Comparison of ENCODE assay signal across 10 mouse cellular contexts in the genomic region with DNA sequence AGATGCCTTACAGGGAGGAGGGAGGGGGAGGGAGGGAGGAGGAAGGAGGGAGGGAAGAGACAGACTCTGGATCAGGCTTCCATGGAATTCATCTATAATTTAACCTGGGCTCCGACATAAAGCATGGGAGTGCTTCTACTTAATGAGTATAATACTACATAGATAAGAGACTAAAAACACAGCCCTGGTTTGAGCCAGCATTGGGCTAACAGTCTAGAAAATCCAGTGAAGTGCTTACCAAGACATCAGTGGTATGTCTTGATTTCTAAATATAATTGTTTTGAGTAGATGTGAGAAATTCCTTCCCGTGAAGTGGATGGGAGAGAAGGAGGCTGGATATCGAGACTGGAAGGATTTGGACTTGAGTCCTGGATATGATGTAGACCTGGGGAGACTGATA.
A peak's percentile ranks its signal among the peaks of the same experiment; 100 is the strongest.
DNase-seq lines count a peak whose midpoint lies in the region; ATAC-seq and TF ChIP-seq lines count a peak whose summit lies in the region.
"Had no signal": no experiment of that assay in that cellular context is flagged by ENCODE, and none has a peak within 500 bp of the region (broad histone marks: within the 10 kb centered on the region; RNA-seq: fewer than 3 reads in every experiment).

No protein-coding gene starts in this region.

- no peak for ATAC-seq in embryonic facial prominence, embryonic 13.5 days (ENCODE audit: insufficient number of reproducible peaks, insufficient read depth, low FRiP score, low TSS enrichment, low read depth)
- no peak for ATAC-seq in hindbrain, embryonic 11.5 days (ENCODE audit: low FRiP score)
- ATAC-seq in midbrain, embryonic 14.5 days (ENCODE audit: low FRiP score, low TSS enrichment) = no peak
- no peak for ATAC-seq in cerebellum, adult (ENCODE audit: insufficient number of reproducible peaks, low FRiP score, low TSS enrichment)

- 62% methylated on average over 3 of the region's 3 CpGs for WGBS in embryonic facial prominence, embryonic 13.5 days
- 73% methylated on average over 3 of the region's 3 CpGs for WGBS in hindbrain, embryonic 11.5 days
- WGBS in midbrain, embryonic 14.5 days = 58% methylated on average over 3 of the region's 3 CpGs

- H3K27ac ChIP-seq in layer of hippocampus, adult 2 months = peak overlapping the region; percentile 52
- no peak overlapping the region for H3K27ac ChIP-seq in embryonic facial prominence, embryonic 13.5 days
- H3K27ac ChIP-seq in hindbrain, embryonic 11.5 days (ENCODE audit: low read depth, low read length) = 0 out of 2 replicates have a peak overlapping the region, but pooled peaks have one; percentile 10
- H3K27ac ChIP-seq in midbrain, embryonic 14.5 days (replicated peaks; ENCODE audit: low read depth, low read length) = 0 out of 2 replicates have a peak overlapping the region, but pooled peaks have one; percentile 14
- H3K27ac ChIP-seq: neural tube, embryonic 12.5 days had no signal

- H3K9me3 ChIP-seq in embryonic facial prominence, embryonic 13.5 days = no peaks in the 10 kb centered on the region
- H3K9me3 ChIP-seq in hindbrain, embryonic 11.5 days (ENCODE audit: control insufficient read depth, low read length) = no peaks in the 10 kb centered on the region
- H3K9me3 ChIP-seq in midbrain, embryonic 14.5 days (ENCODE audit: control insufficient read depth, low read length) = no peaks in the 10 kb centered on the region
- H3K9me3 ChIP-seq: hindbrain, embryonic 15.5 days; neural tube, embryonic 12.5 days had no signal

- H3K4me1 ChIP-seq in embryonic facial prominence, embryonic 13.5 days = peaks cover 49% of the 10 kb centered on the region
- H3K4me1 ChIP-seq in hindbrain, embryonic 11.5 days (replicated peaks; ENCODE audit: control insufficient read depth, insufficient read depth, low read length) = no peaks in the 10 kb centered on the region; the same call in none of the 2 replicates
- peaks cover 39% of the 10 kb centered on the region for H3K4me1 ChIP-seq in midbrain, embryonic 14.5 days (ENCODE audit: control insufficient read depth, insufficient read depth, low read length)

- no peak overlapping the region for H3K9ac ChIP-seq in embryonic facial prominence, embryonic 13.5 days
- no peak overlapping the region for H3K9ac ChIP-seq in hindbrain, embryonic 11.5 days (ENCODE audit: low read depth, low read length)
- H3K9ac ChIP-seq in midbrain, embryonic 14.5 days (replicated peaks; ENCODE audit: low read length) = no peak overlapping the region
- H3K9ac ChIP-seq: hindbrain, embryonic 15.5 days; neural tube, embryonic 12.5 days had no signal

- peak overlapping the region; percentile 41 for H3K4me2 ChIP-seq in embryonic facial prominence, embryonic 13.5 days
- H3K4me2 ChIP-seq in hindbrain, embryonic 11.5 days (replicated peaks; ENCODE audit: low read depth, low read length) = no peak overlapping the region
- H3K4me2 ChIP-seq in midbrain, embryonic 14.5 days (ENCODE audit: low read length) = no peak overlapping the region

- DNase-seq in layer of hippocampus, adult 2 months (ENCODE audit: low spot score in 2 of 2) = no peak
- no peak for DNase-seq in layer of hippocampus, postnatal 25 days (ENCODE audit: extremely low spot score in 1 of 2, low spot score in 1 of 2)
- DNase-seq in hindbrain, embryonic 11.5 days (ENCODE audit: low spot score) = no peak
- no peak for DNase-seq in midbrain, embryonic 14.5 days
- no peak for DNase-seq in spleen, postnatal 4 days (ENCODE audit: low spot score in 2 of 2)
- DNase-seq: thymus, postnatal 36 days had no signal

- H3K36me3 ChIP-seq in embryonic facial prominence, embryonic 13.5 days = no peaks in the 10 kb centered on the region
- H3K36me3 ChIP-seq in hindbrain, embryonic 11.5 days (ENCODE audit: control insufficient read depth, insufficient read depth, low read length) = no peaks in the 10 kb centered on the region
- H3K36me3 ChIP-seq in midbrain, embryonic 14.5 days (ENCODE audit: control insufficient read depth, insufficient read depth, low read length) = no peaks in the 10 kb centered on the region
- H3K36me3 ChIP-seq: hindbrain, embryonic 15.5 days; neural tube, embryonic 12.5 days had no signal

- no peak for TF ChIP-seq CTCF in layer of hippocampus, adult 2 months (conservative IDR thresholded peaks at IDR 0.05)

- H3K4me3 ChIP-seq in layer of hippocampus, adult 2 months = no peak overlapping the region
- H3K4me3 ChIP-seq in embryonic facial prominence, embryonic 13.5 days = no peak overlapping the region
- no peak overlapping the region for H3K4me3 ChIP-seq in hindbrain, embryonic 11.5 days (ENCODE audit: low read depth, low read length)
- H3K4me3 ChIP-seq in midbrain, embryonic 14.5 days (replicated peaks; ENCODE audit: low read depth, low read length) = no peak overlapping the region
- H3K4me3 ChIP-seq: hindbrain, embryonic 15.5 days; neural tube, embryonic 12.5 days had no signal

- H3K27me3 ChIP-seq in embryonic facial prominence, embryonic 13.5 days = no peaks in the 10 kb centered on the region
- H3K27me3 ChIP-seq in hindbrain, embryonic 11.5 days (ENCODE audit: control insufficient read depth, insufficient read depth, low read length) = no peaks in the 10 kb centered on the region
- no peaks in the 10 kb centered on the region for H3K27me3 ChIP-seq in midbrain, embryonic 14.5 days (ENCODE audit: control insufficient read depth, insufficient read depth, low read length)
- H3K27me3 ChIP-seq: hindbrain, embryonic 15.5 days; neural tube, embryonic 12.5 days had no signal
